Mouse (Mus musculus) fibroblast of lung, adult 2 months (primary cell): ENCODE results near the gene Pcbp4.

Source experiments
- DNase-seq: peaks from one replicate; pipeline ENCODE4 v3.0.0-alpha.2; 2011; ENCODE audit warnings: low read depth

Gene Pcbp4

GRCm38 (mm10) chr9:106447348-106447747 is 5.7 kb upstream of the Pcbp4 start, which contains the start of the genes Abhd14b and Abhd14a:
Gene Abhd14b (plus strand): TSS chr9:106447459.
Gene Abhd14a (minus strand): TSS chr9:106447678.
- peak; percentile 91 for DNase-seq

GRCm38 (mm10) chr9:106447951-106448350 is 5.1 kb upstream of the Pcbp4 start:
- DNase-seq: no peak

GRCm38 (mm10) chr9:106448498-106449031 is 4.5 kb upstream of the Pcbp4 start:
- peak; percentile 81 for DNase-seq

GRCm38 (mm10) chr9:106449947-106450346 is 3.1 kb upstream of the Pcbp4 start:
- no peak for DNase-seq

GRCm38 (mm10) chr9:106450661-106451060 is 2.4 kb upstream of the Pcbp4 start:
- DNase-seq: no peak

GRCm38 (mm10) chr9:106451298-106451697 is 1.8 kb upstream of the Pcbp4 start:
- no peak for DNase-seq

- no peak for DNase-seq
Measured at GRCm38 (mm10) chr9:106451899-106452298, 1.2 kb upstream of the Pcbp4 start.

- no peak for DNase-seq
Measured at GRCm38 (mm10) chr9:106452351-106452750, 740 bp upstream of the Pcbp4 start.

- no peak for DNase-seq
Measured at GRCm38 (mm10) chr9:106452821-106453220, 270 bp upstream of the Pcbp4 start.

- DNase-seq: no peak
Measured at GRCm38 (mm10) chr9:106454071-106454761, 1.1 kb downstream of the Pcbp4 start.

GRCm38 (mm10) chr9:106454888-106455681 is 2.0 kb downstream of the Pcbp4 start:
- no peak for DNase-seq

- no peak for DNase-seq
Measured at GRCm38 (mm10) chr9:106456325-106457162, 3.5 kb downstream of the Pcbp4 start.

- DNase-seq: no peak
Measured at GRCm38 (mm10) chr9:106457163-106457559, 4.1 kb downstream of the Pcbp4 start.

- no peak for DNase-seq
Measured at GRCm38 (mm10) chr9:106457920-106458319, 4.8 kb downstream of the Pcbp4 start.

GRCm38 (mm10) chr9:106459946-106460345 is 6.9 kb downstream of the Pcbp4 start:
- DNase-seq: no peak

- DNase-seq: no peak
Measured at GRCm38 (mm10) chr9:106460401-106461025, 7.4 kb downstream of the Pcbp4 start.

- DNase-seq: no peak
Measured at GRCm38 (mm10) chr9:106461026-106461415, 7.9 kb downstream of the Pcbp4 start.

- no peak for DNase-seq
Measured at GRCm38 (mm10) chr9:106461641-106462429, 8.7 kb downstream of the Pcbp4 start.

GRCm38 (mm10) chr9:106462430-106462800 is 9.3 kb downstream of the Pcbp4 start:
- DNase-seq: no peak

GRCm38 (mm10) chr9:106463122-106464063 is 10.3 kb downstream of the Pcbp4 start:
- no peak for DNase-seq
